Mouse (Mus musculus): ENCODE results near the gene Sprn.

Gene Sprn

DNA sequence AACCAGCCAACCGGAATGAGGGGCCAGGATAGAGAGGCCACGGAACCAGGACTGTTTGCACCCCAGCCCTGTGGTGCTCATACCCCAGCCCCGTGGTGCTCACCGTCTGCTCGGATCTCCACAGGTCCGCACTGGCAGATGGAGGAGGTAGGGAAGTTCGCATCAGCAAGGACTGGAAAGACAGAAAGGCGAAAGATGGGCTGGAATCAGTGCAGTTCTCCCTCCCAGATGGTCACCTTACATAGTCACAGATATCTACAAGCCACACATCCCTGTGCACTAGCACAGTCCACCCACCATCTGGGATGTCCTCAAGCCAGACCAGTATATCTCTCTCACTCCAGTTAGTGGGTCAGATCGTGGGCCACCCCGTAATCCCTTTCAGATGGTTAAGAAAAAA, 53.2 kb downstream of the Sprn start:
- DNase-seq (ENCODE audit: low read depth, low spot score) = no peak
